Mouse (Mus musculus) forebrain, postnatal 0 days (tissue): ENCODE measurements around the gene Csf2rb2. TPM values are rescaled to one million over a fixed set of nuclear protein-coding genes. Genes with fewer than 3 reads are reported as not detected.

Experiments used
- ATAC-seq: fragments of 200-750 bp; cut with Nextera tagmentation; 2 replicates; pipeline ENCODE4 v1.8.0; 2017; ENCODE audit warnings: mild to moderate bottlenecking, moderate library complexity
- DNase-seq: peaks from one replicate; pipeline ENCODE4 v3.0.0-alpha.2; 2015
- H3K27ac ChIP-seq: fragments of 300-500 bp; sonication (generic); 2 replicates; pipeline ENCODE4 v1.5.1; 2014; ENCODE audit warnings: low read depth, mild to moderate bottlenecking, antibody characterized with exemption, low read length, moderate library complexity, mixed read lengths
- H3K27me3 ChIP-seq: fragments of 300-500 bp; sonication (generic); 2 replicates; pipeline ENCODE4 v1.6.1; 2014; ENCODE audit warnings: mild to moderate bottlenecking, low read length, mixed read lengths; ENCODE audit not compliant: insufficient read depth
- H3K36me3 ChIP-seq: fragments of 300-500 bp; sonication (generic); 2 replicates; pipeline ENCODE4 v1.6.1; 2014; ENCODE audit warnings: mild to moderate bottlenecking, moderate library complexity; ENCODE audit not compliant: insufficient read depth
- H3K4me1 ChIP-seq: fragments of 300-500 bp; sonication (generic); 2 replicates; pipeline ENCODE4 v1.6.1; 2014; ENCODE audit warnings: antibody characterized with exemption; ENCODE audit not compliant: insufficient read depth
- H3K4me2 ChIP-seq: fragments of 300-500 bp; sonication (generic); 2 replicates; pipeline ENCODE4 v1.6.1; 2014; ENCODE audit warnings: low read depth, mild to moderate bottlenecking, moderate library complexity
- H3K4me3 ChIP-seq: fragments of 300-500 bp; sonication (generic); 2 replicates; pipeline ENCODE4 v1.5.1; 2014; ENCODE audit warnings: low read depth, low read length, mixed read lengths
- H3K9ac ChIP-seq: fragments of 300-500 bp; sonication (generic); 2 replicates; pipeline ENCODE4 v1.6.1; 2014; ENCODE audit warnings: mild to moderate bottlenecking
- H3K9me3 ChIP-seq: fragments of 300-500 bp; sonication (generic); 2 replicates; pipeline ENCODE4 v1.6.1; 2016; ENCODE audit warnings: low read length
- CTCF ChIP-seq: sonication (generic); IDR thresholded peaks from 2 replicates; pipeline ENCODE4 v1.5.1; 2016; ENCODE audit warnings: antibody characterized with exemption, control low read depth, low read depth
- WGBS: fragments of 180-500 bp; shearing (Covaris S2); extraction: QIAGEN DNeasy Blood & Tissue Kit; methylation state at CpG from one replicate; pipeline ENCODE4 v1.1.7; 2014; 5-methylcytosine and 5-hydroxymethylcytosine counted together
- microRNA-seq, 2 experiments: library from miRNA; unstranded; fragments of <30 nt; microRNA quantifications; one replicate each; pipeline ENCODE4; 2016
- polyA plus RNA-seq: library from polyadenylated mRNA; unstranded; fragments of >200 nt; fragmentation: Nextera tagmentation; extraction: Ambion mirVana; gene quantifications from 2 replicates; pipeline ENCODE4 v1.2.1, GENCODE M21; 2015
- total RNA-seq: library from RNA; depleted of rRNA; stranded (reverse); fragments of >200 nt; gene quantifications from 2 replicates; pipeline ENCODE4 v1.2.3, GENCODE M21; 2014; rRNA removed

Csf2rb2 gene
- total and polyA plus RNA-seq, 2 experiments from 2014 or later: 0.13 to 0.43 TPM

DNA sequence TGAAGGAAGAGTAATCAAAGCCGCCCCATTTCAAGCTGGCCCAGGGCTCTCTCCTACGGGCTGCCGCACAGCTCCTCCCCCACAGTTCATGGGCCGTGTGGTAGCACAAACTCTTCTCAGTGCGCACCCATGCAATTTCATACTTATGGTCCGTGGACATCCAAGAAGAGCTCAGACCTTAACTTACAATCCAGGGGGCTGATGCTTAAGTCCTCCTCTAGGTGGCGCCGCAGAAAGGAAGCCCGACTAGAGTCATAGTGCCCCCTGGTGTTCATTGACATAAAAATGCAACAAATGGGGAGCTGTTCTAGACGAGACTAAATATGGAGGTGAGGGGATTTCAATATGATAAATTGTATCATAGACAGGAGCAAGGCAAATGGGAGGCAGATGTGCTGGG, 66.1 kb downstream of the Csf2rb2 start:
- peak; percentile 93 for TF ChIP-seq CTCF
- Histone ChIP-seq H3K4me1 (no peaks in the 10 kb centered on the region), H3K27ac (no peak overlapping the region), H3K4me2 (no peak overlapping the region), H3K27me3 (no peaks in the 10 kb centered on the region), H3K9ac (no peak overlapping the region), H3K4me3 (no peak overlapping the region), H3K9me3 (no peaks in the 10 kb centered on the region), H3K36me3 (no peaks in the 10 kb centered on the region)
- DNase-seq (peak; percentile 75), ATAC-seq (no peak)
- 18% methylated on average over 10 of the region's 10 CpGs for WGBS

DNA sequence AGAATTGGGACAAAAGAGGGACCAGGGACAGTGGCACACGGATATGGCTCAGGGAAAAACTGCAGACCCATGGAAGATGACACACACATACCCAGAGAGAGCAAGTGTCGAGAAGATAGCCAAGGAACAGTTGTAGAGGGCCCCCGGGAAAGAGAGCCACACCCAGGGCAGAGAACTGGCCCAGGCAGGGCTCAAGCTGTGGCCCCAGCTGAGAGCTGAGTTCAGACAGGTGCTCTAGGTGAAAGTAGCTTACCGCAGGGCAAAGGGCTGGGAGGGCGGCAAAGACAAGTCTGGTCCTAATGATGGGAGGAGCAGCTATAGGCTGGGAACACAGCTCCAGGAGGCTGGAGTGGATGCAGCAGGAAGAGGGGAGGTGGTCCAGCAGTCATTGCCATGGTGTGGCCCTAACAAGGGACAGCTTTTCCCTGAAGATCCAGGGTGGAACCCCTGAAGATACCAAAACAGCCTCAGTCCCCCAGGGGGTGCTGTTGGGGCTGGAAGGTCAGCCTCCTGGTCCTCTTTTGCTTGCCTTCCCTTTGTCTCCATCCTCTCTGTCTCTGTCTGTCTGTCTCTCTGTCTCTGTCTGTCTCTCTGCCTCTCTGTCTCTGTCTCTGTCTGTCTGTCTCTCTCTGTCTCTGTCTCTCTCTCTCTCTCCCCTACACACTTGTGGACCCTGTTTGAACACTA, 70.6 kb downstream of the Csf2rb2 start:
- H3K9me3 ChIP-seq: no peaks in the 10 kb centered on the region
- no peak for ATAC-seq
- H3K9ac ChIP-seq: no peak overlapping the region
- H3K27me3 ChIP-seq: no peaks in the 10 kb centered on the region
- no peak overlapping the region for H3K4me3 ChIP-seq
- no peak overlapping the region for H3K4me2 ChIP-seq
- TF ChIP-seq CTCF: no peak
- DNase-seq: no peak
- H3K4me1 ChIP-seq: no peaks in the 10 kb centered on the region
- H3K27ac ChIP-seq: no peak overlapping the region
- 80% methylated on average over 5 of the region's 5 CpGs for WGBS
- no peaks in the 10 kb centered on the region for H3K36me3 ChIP-seq

Small RNA genes within 50 kb of the gene (microRNA-seq; reads per million reads assigned to microRNA genes)
- gene Mir7676-1 (0 reads per million in 2 experiments), gene Mir7676-2 (0 reads per million in 2 experiments)

Other genes starting within 250 kb of the Csf2rb2 start
- gene Cacng2, start 185.7 kb downstream of the Csf2rb2 start, total RNA-seq: 9.8 and 13.6 TPM in 2 replicates
- 6.8 and 10.1 TPM in 2 replicates for gene Cacng2, start 185.7 kb downstream of the Csf2rb2 start, polyA plus RNA-seq
- 41.2 and 43.1 TPM in 2 replicates for gene Ift27, start 131.6 kb downstream of the Csf2rb2 start, total RNA-seq
- gene Ift27, start 131.6 kb downstream of the Csf2rb2 start, polyA plus RNA-seq: 134 and 145 TPM in 2 replicates
- 0.33 and 0.77 TPM in 2 replicates for gene Pvalb, start 99.3 kb downstream of the Csf2rb2 start, total RNA-seq
- gene Pvalb, start 99.3 kb downstream of the Csf2rb2 start, polyA plus RNA-seq: 1.8 and 2.8 TPM in 2 replicates
- 2.0 and 3.5 TPM in 2 replicates for gene Ncf4, start 60.9 kb downstream of the Csf2rb2 start, total RNA-seq
- gene Ncf4, start 60.9 kb downstream of the Csf2rb2 start, polyA plus RNA-seq: 0.86 and 1.4 TPM in 2 replicates
- gene Csf2rb, start 20.0 kb upstream of the Csf2rb2 start, total RNA-seq: 0.77 and 1.00 TPM in 2 replicates
- gene Csf2rb, start 20.0 kb upstream of the Csf2rb2 start, polyA plus RNA-seq: 0.62 and 0.74 TPM in 2 replicates
- gene Tex33, start 90.2 kb upstream of the Csf2rb2 start, total RNA-seq: not detected in 2 replicates
- gene Tex33, start 90.2 kb upstream of the Csf2rb2 start, polyA plus RNA-seq: not detected in 2 replicates
- 36.6 and 37.7 TPM in 2 replicates for gene Tst, start 100.2 kb upstream of the Csf2rb2 start, total RNA-seq
- 37.3 and 40.1 TPM in 2 replicates for gene Tst, start 100.2 kb upstream of the Csf2rb2 start, polyA plus RNA-seq
- gene Mpst, start 100.7 kb upstream of the Csf2rb2 start, total RNA-seq: 85.9 and 92.5 TPM in 2 replicates
- 3.3 and 3.5 TPM in 2 replicates for gene Mpst, start 100.7 kb upstream of the Csf2rb2 start, polyA plus RNA-seq
- gene Kctd17, start 122.8 kb upstream of the Csf2rb2 start, total RNA-seq: 148 and 153 TPM in 2 replicates
- 146 and 152 TPM in 2 replicates for gene Kctd17, start 122.8 kb upstream of the Csf2rb2 start, polyA plus RNA-seq
- 0.19 TPM in 1 of 2 replicates, not detected in the other for gene Tmprss6, start 162.9 kb upstream of the Csf2rb2 start, total RNA-seq
- 0.07 and 0.08 TPM in 2 replicates for gene Tmprss6, start 162.9 kb upstream of the Csf2rb2 start, polyA plus RNA-seq
- 0.14 TPM in 1 of 2 replicates, not detected in the other for gene Il2rb, start 189.6 kb upstream of the Csf2rb2 start, total RNA-seq
- gene Il2rb, start 189.6 kb upstream of the Csf2rb2 start, polyA plus RNA-seq: 0.03 and 0.22 TPM in 2 replicates
- gene C1qtnf6, start 225.7 kb upstream of the Csf2rb2 start, total RNA-seq: 2.0 and 4.0 TPM in 2 replicates
- gene C1qtnf6, start 225.7 kb upstream of the Csf2rb2 start, polyA plus RNA-seq: 9.6 and 10.2 TPM in 2 replicates
- gene Sstr3, start 239.0 kb upstream of the Csf2rb2 start, total RNA-seq: 2.8 and 3.3 TPM in 2 replicates
- gene Sstr3, start 239.0 kb upstream of the Csf2rb2 start, polyA plus RNA-seq: 0.71 and 0.73 TPM in 2 replicates